In genomic region chr12:80778188-80778936, GRCm38 (mm10) we compare ENCODE assay signal across 8 mouse cellular contexts. TPM values are rescaled to one million over a fixed set of nuclear protein-coding genes. Genes with fewer than 3 reads are reported as not detected.
DNase-seq lines count a peak whose midpoint lies in the region; ATAC-seq lines count a peak whose summit lies in the region.
"Had no signal": no experiment of that assay in that cellular context is flagged by ENCODE, and none has a peak within 500 bp of the region (broad histone marks: within the 10 kb centered on the region; RNA-seq: fewer than 3 reads in every experiment).

No protein-coding gene starts in this region.

- no peak overlapping the region for H3K27ac ChIP-seq in kidney, embryonic 15.5 days
- no peak overlapping the region for H3K27ac ChIP-seq in midbrain, embryonic 11.5 days (ENCODE audit: low read depth, low read length)

- no peak for DNase-seq in kidney, adult 18-20 months
- peak; percentile 95 for DNase-seq in MEL-GATA-1-ER (ENCODE audit: extremely low read depth, low read depth)
- peak; percentile 60 to 84 for DNase-seq in spleen, postnatal 10 days (ENCODE audit: low spot score in 2 of 2)
- no peak for DNase-seq in layer of hippocampus, postnatal 10 days (ENCODE audit: low spot score in 2 of 2)
- DNase-seq in midbrain, embryonic 11.5 days (ENCODE audit: low spot score, missing footprints), result no peak
- DNase-seq: layer of hippocampus, adult 9-11 months had no signal

- H3K36me3 ChIP-seq in kidney, embryonic 15.5 days, result no peaks in the 10 kb centered on the region
- no peaks in the 10 kb centered on the region for H3K36me3 ChIP-seq in midbrain, embryonic 11.5 days (ENCODE audit: control insufficient read depth, insufficient read depth, low read length)

- H3K9me3 ChIP-seq in kidney, embryonic 15.5 days (replicated peaks), result no peaks in the 10 kb centered on the region
- H3K9me3 ChIP-seq in midbrain, embryonic 11.5 days (ENCODE audit: control insufficient read depth, low read length), result no peaks in the 10 kb centered on the region

- 77% methylated on average over 16 of the region's 16 CpGs for WGBS in kidney, embryonic 15.5 days
- 76% methylated on average over 16 of the region's 16 CpGs for WGBS in midbrain, embryonic 11.5 days

- no peaks in the 10 kb centered on the region for H3K27me3 ChIP-seq in kidney, embryonic 15.5 days
- H3K27me3 ChIP-seq in midbrain, embryonic 11.5 days (ENCODE audit: control insufficient read depth, insufficient read depth, low read length), result no peaks in the 10 kb centered on the region

- peak; percentile 86 for ATAC-seq in kidney, embryonic 15.5 days (replicated peaks; ENCODE audit: low FRiP score)
- peak; percentile 73 for ATAC-seq in granulocyte monocyte progenitor cell, adult 5-6 weeks (replicated peaks; ENCODE audit: poor library complexity, severe bottlenecking)
- ATAC-seq in midbrain, embryonic 11.5 days (ENCODE audit: low FRiP score), result no peak

- peaks cover 10% of the 10 kb centered on the region for H3K4me1 ChIP-seq in kidney, embryonic 15.5 days
- no peaks in the 10 kb centered on the region for H3K4me1 ChIP-seq in midbrain, embryonic 11.5 days (ENCODE audit: control insufficient read depth, insufficient read depth, low read length)

- no peak overlapping the region for H3K9ac ChIP-seq in kidney, embryonic 15.5 days
- no peak overlapping the region for H3K9ac ChIP-seq in midbrain, embryonic 11.5 days (ENCODE audit: low read length)

- H3K4me2 ChIP-seq in kidney, embryonic 15.5 days, result no peak overlapping the region
- H3K4me2 ChIP-seq in midbrain, embryonic 11.5 days, result no peak overlapping the region

- no peak overlapping the region for H3K4me3 ChIP-seq in kidney, embryonic 15.5 days (replicated peaks)
- H3K4me3 ChIP-seq in midbrain, embryonic 11.5 days (ENCODE audit: low read depth, low read length), result no peak overlapping the region

RNA-seq across cellular contexts. Expression of gene Susd6, which starts 11.9 kb away (rescaled TPM):
- polyA plus RNA-seq in kidney, embryonic 15.5 days (2015; fragmentation: Nextera tagmentation; extraction: Ambion mirVana), result 15.2 and 15.6 TPM in 2 replicates
- 21.7 and 22.0 TPM in 2 replicates for total RNA-seq in granulocyte monocyte progenitor cell, adult 5-6 weeks (2014; fragmentation: Nextera tagmentation)
- total RNA-seq in granulocyte monocyte progenitor cell, adult 5-6 weeks (2017), result 14.0 and 16.4 TPM in 2 replicates
- total RNA-seq in layer of hippocampus, postnatal 10 days (2021), result 10 to 100 TPM; 36.3 to 36.5 TPM
- polyA plus RNA-seq in midbrain, embryonic 11.5 days (2014; fragmentation: Nextera tagmentation; extraction: Ambion mirVana), result 18.4 and 19.0 TPM in 2 replicates

RNA-seq across cellular contexts. Expression of gene Ccdc177, which starts 17.9 kb away (rescaled TPM):
- 0.14 and 0.17 TPM in 2 replicates for polyA plus RNA-seq in kidney, embryonic 15.5 days (2015; fragmentation: Nextera tagmentation; extraction: Ambion mirVana)
- 0.56 TPM in 1 of 2 replicates, not detected in the other for total RNA-seq in granulocyte monocyte progenitor cell, adult 5-6 weeks (2014; fragmentation: Nextera tagmentation)
- total RNA-seq in granulocyte monocyte progenitor cell, adult 5-6 weeks (2017), result not detected in 2 replicates
- total RNA-seq in layer of hippocampus, postnatal 10 days (2021), result 10 to 100 TPM; 18.1 to 19.0 TPM
- 4.9 and 5.3 TPM in 2 replicates for polyA plus RNA-seq in midbrain, embryonic 11.5 days (2014; fragmentation: Nextera tagmentation; extraction: Ambion mirVana)

Comparison
In these comparisons a context has a peak if more than half of its experiments do, and no peak if none do; other contexts are left out.
1. DNase-seq: peak in MEL-GATA-1-ER (single experiment) and spleen, postnatal 10 days (2 of 2); none in kidney, adult 18-20 months (single experiment), layer of hippocampus, postnatal 10 days (0 of 2) and midbrain, embryonic 11.5 days (single experiment).
2. RNA of gene Ccdc177, which starts 17.9 kb away (total RNA-seq): 18.1 to 19.0 TPM in layer of hippocampus, postnatal 10 days; 0.56 TPM in granulocyte monocyte progenitor cell, adult 5-6 weeks; every median in the first group is over 10 times any median in the second.